Mouse (Mus musculus) yolk sac, embryonic 10.5 days (tissue): Measurements from ENCODE around the gene Tesc.

Source experiments
- DNase-seq: peaks from one replicate; pipeline ENCODE4 v3.0.0-alpha.2; 2017; ENCODE audit warnings: low spot score

Gene Tesc

DNA sequence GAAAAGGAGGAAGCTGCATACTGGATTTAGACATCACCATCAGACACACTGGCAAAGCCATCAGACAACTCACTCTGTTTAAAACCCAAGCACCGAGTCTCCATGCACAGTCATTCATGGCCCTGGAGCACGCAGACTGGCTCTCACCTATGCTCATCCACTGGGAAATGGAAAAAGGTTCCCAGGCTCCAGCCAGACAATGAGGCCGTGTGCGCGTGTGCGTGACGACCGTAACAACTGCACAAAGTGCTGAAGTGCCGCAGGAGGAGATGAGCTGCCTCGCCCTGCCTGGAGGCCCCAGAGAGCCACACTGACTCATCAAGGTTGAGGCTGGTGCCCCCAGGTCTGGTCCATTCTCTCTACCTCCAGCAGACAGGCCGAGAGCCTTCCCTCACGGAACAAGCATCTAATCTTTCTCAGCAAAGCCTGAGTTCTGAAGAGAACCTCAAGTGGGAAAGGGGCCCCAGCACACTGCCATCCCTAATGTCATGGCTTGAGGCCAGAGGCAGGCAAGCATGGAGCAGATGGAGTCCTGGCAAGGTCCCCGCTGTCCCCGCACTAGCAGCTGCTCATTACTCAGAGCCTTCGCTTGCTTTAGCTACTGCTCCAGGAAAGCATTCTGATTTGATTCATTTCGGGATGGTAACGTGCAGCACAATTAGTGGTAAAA lies 80.7 kb downstream of the Tesc start:
- DNase-seq, result no peak

DNA sequence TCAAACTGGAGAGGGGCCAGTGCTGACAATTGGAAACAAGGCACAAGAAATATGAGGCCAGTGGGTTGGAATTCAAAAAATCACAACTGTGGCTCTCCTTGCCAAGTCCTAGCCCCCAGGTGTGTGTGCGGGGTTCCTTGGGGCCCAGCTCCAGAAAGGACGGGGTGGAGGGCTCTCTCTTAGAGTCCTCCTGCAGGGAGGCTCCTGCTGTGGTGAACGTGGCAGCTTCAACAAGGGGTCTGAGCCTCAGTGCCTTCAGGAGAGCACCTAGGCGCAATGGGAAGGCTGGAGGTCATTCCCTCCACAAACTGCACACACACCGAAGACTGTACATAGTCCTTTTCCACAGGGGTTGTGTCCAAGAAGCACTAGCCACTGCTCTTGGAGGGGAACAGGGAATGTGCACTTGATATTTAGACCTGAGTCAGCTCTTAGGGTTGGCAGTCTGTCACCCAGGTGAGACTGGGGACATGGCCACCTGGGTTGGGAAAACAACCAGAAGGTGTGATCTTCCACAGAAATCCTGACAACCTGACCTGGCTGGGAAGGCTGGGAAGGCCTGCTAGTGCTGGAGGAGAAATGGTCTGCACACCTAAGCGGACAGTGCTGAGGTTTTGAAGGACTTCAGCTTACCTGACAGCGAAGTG lies 81.4 kb downstream of the Tesc start:
- no peak for DNase-seq
